Mouse (Mus musculus) lung, adult 2 months (tissue): ENCODE measurements around the gene Laptm5. TPM values are rescaled to one million over a fixed set of nuclear protein-coding genes. Genes with fewer than 3 reads are reported as not detected.

Source experiments
- DNase-seq: peaks from one replicate; pipeline ENCODE4 v3.0.0; 2022
- H3K4me1 ChIP-seq: fragments of 200-500 bp; 2 replicates; pipeline ENCODE4 v1.6.1; 2011; ENCODE audit warnings: low read length; ENCODE audit not compliant: control insufficient read depth, insufficient read depth
- H3K4me3 ChIP-seq: fragments of 200-500 bp; replicated peaks from 2 replicates; pipeline ENCODE3; 2011; ENCODE audit warnings: low read depth, mild to moderate bottlenecking, control low read depth, low read length; ENCODE audit errors: extremely low read depth
- CTCF ChIP-seq: fragments of 200-500 bp; IDR thresholded peaks from 2 replicates; pipeline ENCODE4 v1.5.1; 2011; ENCODE audit warnings: mild to moderate bottlenecking, low read length, control low read depth; ENCODE audit not compliant: insufficient read depth
- POLR2A ChIP-seq: fragments of 200-500 bp; IDR thresholded peaks from 2 replicates; pipeline ENCODE4 v1.6.1; 2011; ENCODE audit warnings: low read depth, mild to moderate bottlenecking, control low read depth, low read length, borderline replicate concordance; ENCODE audit errors: extremely low read depth
- WGBS: fragments of 180-500 bp; shearing (Covaris S2); methylation state at CpG from one replicate; pipeline ENCODE4 v1.1.7; 2018; 5-methylcytosine and 5-hydroxymethylcytosine counted together
- polyA plus RNA-seq: library from polyadenylated mRNA; depleted of rRNA; stranded (reverse); fragments of >200 nt; gene quantifications from 2 replicates; pipeline ENCODE4 v1.2.3, GENCODE M21; 2012; rRNA removed

The Laptm5 gene
- polyA plus RNA-seq: 258 and 317 TPM in 2 replicates

GRCm38 (mm10) chr4:130913077-130913476 is at the start of gene Laptm5:
TSS of gene Laptm5 (plus strand) at chr4:130913125.
- 45% methylated on average over 11 of the region's 11 CpGs for WGBS
- Histone ChIP-seq H3K4me1 (no peaks in the 10 kb centered on the region), H3K4me3 (peak within 1 kb of the TSS; percentile 69)
- no peak for DNase-seq
- no peak for TF ChIP-seq CTCF
- TF ChIP-seq POLR2A: peak; percentile 65; the same call in 1 of the 2 replicates

GRCm38 (mm10) chr4:130865460-130865859 is 47.5 kb upstream of the Laptm5 start:
- DNase-seq: no peak
- WGBS: 49% methylated on average over 6 of the region's 9 CpGs
- no peaks in the 10 kb centered on the region for H3K4me1 ChIP-seq
- TF ChIP-seq CTCF: no peak
- TF ChIP-seq POLR2A: no peak
- no peak overlapping the region for H3K4me3 ChIP-seq

- TF ChIP-seq POLR2A (no peak), CTCF (no peak)
- Histone ChIP-seq H3K4me1 (no peaks in the 10 kb centered on the region), H3K4me3 (no peak overlapping the region)
- no peak for DNase-seq
- WGBS: 34% methylated on average over 8 of the region's 8 CpGs
These were observed 47.0 kb upstream of the Laptm5 start for GRCm38 (mm10) chr4:130865901-130866371.

- TF ChIP-seq CTCF (no peak), POLR2A (no peak)
- WGBS: 53% methylated on average over 6 of the region's 6 CpGs
- no peak for DNase-seq
- H3K4me3 ChIP-seq: no peak overlapping the region
- no peaks in the 10 kb centered on the region for H3K4me1 ChIP-seq
These were observed 45.0 kb upstream of the Laptm5 start for GRCm38 (mm10) chr4:130867940-130868339.

GRCm38 (mm10) chr4:130868803-130869202 is 44.1 kb upstream of the Laptm5 start:
- TF ChIP-seq POLR2A (no peak), CTCF (0 out of 2 replicates have a peak, but pooled peaks have one; percentile 12)
- H3K4me1 ChIP-seq: no peaks in the 10 kb centered on the region
- DNase-seq: no peak
- WGBS: 36% methylated on average over 5 of the region's 5 CpGs
- H3K4me3 ChIP-seq: no peak overlapping the region

- WGBS: 68% methylated on average over 11 of the region's 11 CpGs
- H3K4me1 ChIP-seq: no peaks in the 10 kb centered on the region
- no peak for TF ChIP-seq CTCF
- no peak for TF ChIP-seq POLR2A
- no peak for DNase-seq
- H3K4me3 ChIP-seq: no peak overlapping the region
These were observed 40.5 kb upstream of the Laptm5 start for GRCm38 (mm10) chr4:130872414-130872813.

- H3K4me3 ChIP-seq: no peak overlapping the region
- TF ChIP-seq POLR2A: no peak
- peak; percentile 7; the same call in 1 of the 2 replicates for TF ChIP-seq CTCF
- H3K4me1 ChIP-seq: no peaks in the 10 kb centered on the region; the same call in 1 of the 2 replicates
- WGBS: 83% methylated on average over 5 of the region's 5 CpGs
- no peak for DNase-seq
These were observed 39.5 kb upstream of the Laptm5 start for GRCm38 (mm10) chr4:130873440-130873839.

- Histone ChIP-seq H3K4me1 (no peaks in the 10 kb centered on the region; the same call in 1 of the 2 replicates), H3K4me3 (no peak overlapping the region)
- peak; percentile 32 for DNase-seq
- WGBS: 15% methylated on average over 10 of the region's 10 CpGs
- no peak for TF ChIP-seq CTCF
- TF ChIP-seq POLR2A: no peak
These were observed 38.3 kb upstream of the Laptm5 start for GRCm38 (mm10) chr4:130874601-130875000.

GRCm38 (mm10) chr4:130876016-130876726 is 36.8 kb upstream of the Laptm5 start:
- Histone ChIP-seq H3K4me1 (no peaks in the 10 kb centered on the region; the same call in 1 of the 2 replicates), H3K4me3 (no peak overlapping the region)
- no peak for DNase-seq
- no peak for TF ChIP-seq POLR2A
- no peak for TF ChIP-seq CTCF
- 55% methylated on average over 14 of the region's 14 CpGs for WGBS

GRCm38 (mm10) chr4:130878273-130879047 is 34.5 kb upstream of the Laptm5 start:
- H3K4me1 ChIP-seq: no peaks in the 10 kb centered on the region; the same call in 1 of the 2 replicates
- H3K4me3 ChIP-seq: no peak overlapping the region
- WGBS: 9% methylated on average over 21 of the region's 21 CpGs
- DNase-seq: peak; percentile 82
- TF ChIP-seq POLR2A: no peak
- peak; percentile 76 for TF ChIP-seq CTCF
